Mouse (Mus musculus) liver, embryonic 14.5 days (tissue): Measurements from ENCODE around the gene Txndc12.

Experiments
- CTCF ChIP-seq: IDR thresholded peaks from 2 replicates; pipeline ENCODE4 v1.5.1; 2016; ENCODE audit warnings: antibody characterized with exemption, low read depth, control low read depth
- EP300 ChIP-seq: IDR thresholded peaks from 2 replicates; pipeline ENCODE4 v1.6.1; 2016; ENCODE audit warnings: antibody characterized with exemption, low read depth

GRCm38 (mm10) chr4:108878963-108879822 lies 44.8 kb downstream of the Txndc12 start, which contains the start of gene Rab3b:
- TF ChIP-seq CTCF (no peak), EP300 (no peak)
